10 mouse cellular contexts compared by ENCODE assay signal in the genomic region with DNA sequence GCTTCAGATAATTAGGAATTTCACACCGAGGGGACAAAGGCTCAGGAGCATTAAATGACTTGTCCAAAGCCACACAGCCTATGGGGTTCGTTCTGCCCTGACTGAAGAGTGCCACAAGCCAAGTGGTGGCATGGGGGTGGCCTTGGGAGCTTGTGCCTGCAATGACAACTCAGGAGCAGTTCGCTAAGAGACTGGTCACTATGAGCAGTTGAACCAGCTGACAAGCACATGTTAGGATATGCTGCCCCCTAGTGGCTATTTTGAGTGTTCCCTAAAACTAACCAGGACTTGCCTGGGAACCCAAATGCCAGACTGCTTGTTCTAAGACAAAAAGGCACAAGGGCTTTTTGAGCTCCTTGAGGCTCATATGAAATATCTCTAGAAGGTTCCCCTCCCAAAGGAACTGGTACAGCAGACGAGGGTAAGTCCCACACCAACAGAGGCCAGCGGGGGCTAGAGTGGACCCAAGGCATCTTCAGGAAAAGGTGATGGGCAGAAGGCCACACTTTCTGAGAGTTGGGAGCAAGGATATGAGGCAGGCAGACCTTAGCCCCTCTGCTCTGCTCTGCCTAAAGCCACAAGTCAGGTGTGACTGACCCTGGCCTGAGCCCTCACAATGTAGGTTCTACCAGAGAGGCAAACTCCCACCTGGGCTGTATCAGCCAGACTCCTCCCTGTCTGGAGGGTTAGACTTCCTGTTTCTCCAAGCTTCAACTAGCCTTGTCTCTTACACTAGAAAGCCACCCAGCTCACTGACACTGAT. TPM values are rescaled to one million over a fixed set of nuclear protein-coding genes. Genes with fewer than 3 reads are reported as not detected.
DNase-seq lines count a peak whose midpoint lies in the region; TF ChIP-seq lines count a peak whose summit lies in the region.
"Had no signal": no experiment of that assay in that cellular context is flagged by ENCODE, and none has a peak within 500 bp of the region (broad histone marks: within the 10 kb centered on the region; RNA-seq: fewer than 3 reads in every experiment).

No protein-coding gene starts in this region.

- 37% methylated on average over 5 of the region's 5 CpGs for WGBS in lung, adult 2 months

- no peak overlapping the region for H3K27ac ChIP-seq in embryonic fibroblast, embryonic 13.5 days (ENCODE audit: insufficient read depth, low read length)
- H3K27ac ChIP-seq: heart, embryonic 15.5 days; stomach, embryonic 15.5 days had no signal

- TF ChIP-seq POLR2A in embryonic fibroblast, embryonic 13.5 days (IDR thresholded peaks at IDR 0.05; ENCODE audit: low read depth, low read length): no peak
- TF ChIP-seq POLR2A in lung, adult 2 months (IDR thresholded peaks at IDR 0.05; ENCODE audit: borderline replicate concordance, extremely low read depth, low read depth, low read length): no peak

- no peak overlapping the region for H3K4me3 ChIP-seq in embryonic fibroblast, embryonic 13.5 days (ENCODE audit: insufficient read depth, low read length)
- no peak overlapping the region for H3K4me3 ChIP-seq in lung, adult 2 months (replicated peaks; ENCODE audit: extremely low read depth, low read depth, low read length)
- H3K4me3 ChIP-seq: heart, embryonic 15.5 days; stomach, embryonic 15.5 days had no signal

- peak; percentile 30; the same call in 1 of the 2 replicates for TF ChIP-seq CTCF in embryonic fibroblast, embryonic 13.5 days (IDR thresholded peaks at IDR 0.05; ENCODE audit: borderline replicate concordance, insufficient read depth, low read length)
- TF ChIP-seq CTCF in lung, adult 2 months (IDR thresholded peaks at IDR 0.05; ENCODE audit: insufficient read depth, low read length): peak; percentile 51; the same call in 1 of the 2 replicates

- H3K4me1 ChIP-seq in embryonic fibroblast, embryonic 13.5 days (ENCODE audit: control insufficient read depth, insufficient read depth, low read length): no peaks in the 10 kb centered on the region
- H3K4me1 ChIP-seq in lung, adult 2 months (ENCODE audit: control insufficient read depth, insufficient read depth, low read length): no peaks in the 10 kb centered on the region
- H3K4me1 ChIP-seq: heart, embryonic 15.5 days; stomach, embryonic 15.5 days had no signal

- DNase-seq in 3134 (ENCODE audit: extremely low read depth, insufficient read length, low spot score): peak; percentile 28
- peak; percentile 54 for DNase-seq in CD4-positive helper T cell, adult 2 months (ENCODE audit: low read depth, low spot score)
- peak; percentile 91 for DNase-seq in brain, adult 2 months (ENCODE audit: low read depth, low spot score)
- DNase-seq in hindlimb bud, embryonic 11.5 days (ENCODE audit: extremely low spot score, low read depth, low spot score): peak; percentile 58
- DNase-seq in lung, adult 2 months: no peak
- DNase-seq in retina, postnatal 1 day: peak; percentile 88
- no peak for DNase-seq in ovary, adult 18-20 months (ENCODE audit: low spot score)

RNA-seq across cellular contexts. Expression of gene Mtfp1, which starts 11.7 kb away (rescaled TPM):
- 0.49 and 1.6 TPM in 2 replicates for polyA plus RNA-seq in embryonic fibroblast, embryonic 13.5 days (2011; ENCODE audit: insufficient read length, low read depth, missing spikeins)
- 8.9 TPM in 2 replicates for polyA plus RNA-seq in lung, adult 2 months (2012; rRNA removed)

RNA-seq across cellular contexts. Expression of gene Sec14l3, which starts 18.9 kb away (rescaled TPM):
- not detected in 2 replicates for polyA plus RNA-seq in embryonic fibroblast, embryonic 13.5 days (2011; ENCODE audit: insufficient read length, low read depth, missing spikeins)
- polyA plus RNA-seq in lung, adult 2 months (2012; rRNA removed): 565 and 735 TPM in 2 replicates

RNA-seq across cellular contexts. Expression of gene Sec14l2, which starts 39.7 kb away (rescaled TPM):
- polyA plus RNA-seq in embryonic fibroblast, embryonic 13.5 days (2011; ENCODE audit: insufficient read length, low read depth, missing spikeins): 1.8 and 2.5 TPM in 2 replicates
- polyA plus RNA-seq in lung, adult 2 months (2012; rRNA removed): 8.2 and 10.7 TPM in 2 replicates

RNA-seq across cellular contexts. Expression of gene Rnf215, which starts 51.5 kb away (rescaled TPM):
- 16.4 and 19.6 TPM in 2 replicates for polyA plus RNA-seq in embryonic fibroblast, embryonic 13.5 days (2011; ENCODE audit: insufficient read length, low read depth, missing spikeins)
- 60.6 and 69.2 TPM in 2 replicates for polyA plus RNA-seq in lung, adult 2 months (2012; rRNA removed)

RNA-seq across cellular contexts. Expression of gene Sec14l4, which starts 52.2 kb away (rescaled TPM):
- polyA plus RNA-seq in embryonic fibroblast, embryonic 13.5 days (2011; ENCODE audit: insufficient read length, low read depth, missing spikeins): not detected in 2 replicates
- polyA plus RNA-seq in lung, adult 2 months (2012; rRNA removed): 41.0 and 56.3 TPM in 2 replicates

Comparison
In these comparisons a context has a peak if more than half of its experiments do, and no peak if none do; other contexts are left out.
1. DNase-seq: peak in 3134 (single experiment), CD4-positive helper T cell, adult 2 months (single experiment), brain, adult 2 months (single experiment), hindlimb bud, embryonic 11.5 days (single experiment) and retina, postnatal 1 day (single experiment); none in lung, adult 2 months (single experiment) and ovary, adult 18-20 months (single experiment).
2. RNA of gene Sec14l3, which starts 18.9 kb away (polyA plus RNA-seq): 565 to 735 TPM in lung, adult 2 months; not detected in embryonic fibroblast, embryonic 13.5 days; every median in the first group is over 100 times any median in the second.